Mouse (Mus musculus) adrenal gland, adult 10 weeks (tissue): ENCODE measurements around the gene Rab19. TPM values are rescaled to one million over a fixed set of nuclear protein-coding genes. Genes with fewer than 3 reads are reported as not detected.

Experiments used
- polyA plus RNA-seq: library from polyadenylated mRNA; stranded (reverse); fragments of 350-450 nt; fragmentation: Illumina TruSeq; extraction: RNeasy Lipid Tissue Mini Kit (QIAGEN cat#74804); gene quantifications from one replicate; pipeline ENCODE4 v1.2.3, GENCODE M21; 2014; ENCODE audit warnings: low read depth, low replicate concordance

Rab19 gene
- polyA plus RNA-seq: not detected

DNA sequence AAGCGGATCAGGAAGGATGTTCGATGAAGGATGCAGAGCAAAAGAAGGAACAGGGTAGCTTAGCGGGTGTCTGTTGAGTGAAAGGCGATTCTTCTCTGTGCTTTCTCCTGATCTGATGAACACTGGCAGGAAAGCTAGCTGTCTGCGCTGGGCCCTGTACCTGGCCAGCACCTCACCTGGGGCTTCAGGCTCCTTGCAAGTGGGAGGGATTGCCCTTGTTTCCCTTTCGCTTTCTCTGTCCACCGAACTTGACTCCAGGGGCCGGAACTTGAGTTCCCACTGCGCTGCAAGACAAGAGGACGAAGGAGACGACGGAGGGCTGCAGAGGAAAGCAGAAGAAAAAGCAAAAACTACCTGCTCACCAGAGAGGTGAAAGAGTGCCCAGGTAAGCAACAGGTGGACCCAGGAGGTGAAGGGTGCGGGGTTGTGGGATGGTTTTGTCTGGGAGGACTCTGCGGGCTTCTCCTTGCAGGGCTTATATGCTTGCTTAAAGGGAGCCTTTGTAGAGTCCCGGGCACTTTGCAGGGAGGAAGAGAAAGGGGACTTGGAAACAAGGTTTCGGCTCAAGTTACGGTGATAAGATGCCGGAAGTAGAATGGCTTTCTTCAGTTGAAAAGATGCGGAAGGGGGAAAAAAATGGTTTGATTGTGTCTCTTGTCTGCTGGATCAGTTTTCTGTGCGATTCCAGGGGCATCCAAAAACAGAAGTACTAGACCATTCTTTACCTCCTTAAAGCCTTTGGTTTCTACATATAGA is at the start of gene Rab19:
Gene Rab19, plus strand, starts transcription at position 51 of the 756 bp plus-strand sequence.

DNA sequence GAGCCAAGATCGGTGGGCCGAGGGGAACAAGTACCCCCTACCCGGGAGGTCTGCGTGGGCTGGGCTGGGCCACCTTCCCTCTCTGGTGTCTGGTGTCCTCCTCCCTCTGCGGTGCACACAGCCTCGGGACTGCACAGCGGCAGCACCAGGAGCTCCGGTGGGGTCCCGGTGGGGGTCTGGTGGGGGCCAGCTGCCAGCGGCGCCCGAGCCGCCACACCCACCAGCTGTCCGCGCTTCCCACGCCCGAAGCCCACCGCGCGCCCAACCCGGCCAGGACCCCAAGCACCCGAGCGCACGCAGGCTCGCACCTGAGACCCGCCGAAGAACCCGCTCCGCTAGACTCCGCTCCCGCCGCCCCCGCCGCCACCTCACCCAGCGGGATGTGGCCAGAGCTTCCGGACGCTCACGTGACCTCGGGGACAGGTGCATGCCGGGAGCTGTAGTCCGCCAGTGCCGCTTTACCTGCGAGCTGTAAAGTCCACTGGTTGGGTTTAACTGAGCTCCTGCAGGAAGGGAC is 3.6 kb upstream of the Rab19 start, which contains the start of gene Slc37a3:
Gene Slc37a3, minus strand, starts transcription at position 365 of the 517 bp plus-strand sequence.

DNA sequence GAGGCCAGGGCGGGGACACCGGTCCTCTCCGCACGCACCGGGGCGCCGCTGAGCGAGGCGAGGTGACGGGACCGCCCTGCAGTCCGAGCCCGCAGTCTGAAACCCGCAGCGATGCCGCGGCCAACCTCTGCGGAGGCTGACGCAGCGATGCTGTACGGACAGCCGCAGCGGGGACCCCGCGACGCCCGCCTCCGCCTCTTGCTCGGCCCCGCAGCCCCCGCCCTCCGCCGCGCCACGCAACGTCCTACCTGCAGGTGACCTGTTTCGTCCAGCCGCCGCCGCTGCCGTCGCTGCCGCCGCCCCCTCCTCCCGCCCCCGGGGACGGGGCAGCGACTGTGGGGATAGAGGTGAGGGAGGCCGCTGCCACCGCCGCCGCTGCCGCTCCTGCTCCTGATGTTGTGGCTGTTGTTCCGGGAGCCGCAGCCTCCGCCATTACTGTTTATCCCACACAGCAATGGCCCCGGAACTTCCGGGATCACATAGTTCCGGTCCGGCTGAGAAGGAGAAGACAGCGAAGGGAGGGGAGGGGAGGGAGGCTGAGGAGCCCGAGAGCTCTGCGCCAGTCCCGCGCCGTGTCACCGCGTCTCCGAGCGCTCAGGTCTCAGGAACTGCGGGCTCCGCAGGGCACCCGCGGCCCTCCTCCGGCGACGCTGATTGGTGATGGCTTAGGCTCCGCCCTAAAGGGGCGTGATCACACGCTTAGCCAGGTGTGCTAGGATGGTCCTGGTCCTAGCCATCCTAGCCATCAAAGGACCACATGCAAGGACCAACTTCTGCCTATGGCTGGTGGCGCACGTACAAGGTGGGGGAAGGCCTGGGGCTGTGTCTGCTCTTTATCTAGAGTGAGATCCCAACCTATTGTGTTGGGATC is 39.1 kb downstream of the Rab19 start, which contains the start of gene Mkrn1:
Gene Mkrn1, minus strand, starts transcription at position 612 of the 871 bp plus-strand sequence.

Other genes starting within 250 kb of the Rab19 start
- gene Kdm7a, start 174.4 kb upstream of the Rab19 start, polyA plus RNA-seq: 47.1 TPM
- gene Slc37a3, start 3.5 kb upstream of the Rab19 start, polyA plus RNA-seq: 25.4 TPM
- gene Mkrn1, start 39.3 kb downstream of the Rab19 start, polyA plus RNA-seq: 47.9 TPM
- 1.4 TPM for gene Dennd2a, start 176.7 kb downstream of the Rab19 start, polyA plus RNA-seq
- gene Adck2, start 192.7 kb downstream of the Rab19 start, polyA plus RNA-seq: 4.7 TPM
- not detected for gene Gm42420, start 204.6 kb downstream of the Rab19 start, polyA plus RNA-seq
- 82.9 TPM for gene Ndufb2, start 211.4 kb downstream of the Rab19 start, polyA plus RNA-seq